ENCODE assay signal across 8 mouse cellular contexts in the genomic region with DNA sequence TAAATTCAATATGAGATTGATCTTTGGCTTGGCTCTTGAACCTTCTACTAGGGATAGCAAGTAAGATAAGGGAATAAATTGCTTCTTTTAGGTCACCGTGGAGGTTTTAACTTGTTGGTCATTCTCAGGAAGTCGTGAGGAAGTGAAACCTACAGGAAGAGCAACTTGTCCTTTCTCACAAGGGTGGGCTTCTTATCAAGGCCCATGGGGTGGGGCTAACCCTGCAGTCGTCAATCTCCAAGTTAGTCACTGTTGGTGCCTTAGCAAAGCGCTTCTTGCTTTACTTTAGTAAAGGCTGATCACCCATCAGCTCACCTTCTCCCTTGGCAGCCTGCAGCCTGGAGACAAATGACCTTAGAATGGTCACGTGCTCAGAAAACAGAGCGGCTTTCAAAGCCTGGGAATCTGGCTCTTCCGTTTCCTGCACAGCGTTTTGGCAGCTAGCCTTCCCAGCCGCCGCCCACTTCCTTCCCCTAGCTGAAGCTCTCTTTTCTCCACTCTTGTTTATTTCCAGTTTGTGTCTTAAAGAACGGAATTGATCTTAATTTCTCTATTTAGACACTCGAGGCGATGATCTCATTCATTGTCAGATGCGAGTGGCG.
A peak's percentile ranks its signal among the peaks of the same experiment; 100 is the strongest.
DNase-seq lines count a peak whose midpoint lies in the region; ATAC-seq lines count a peak whose summit lies in the region.

No protein-coding gene starts in this region.

- H3K36me3 ChIP-seq in heart, embryonic 15.5 days: peaks cover 4% of the 10 kb centered on the region; the same call in 1 of the 2 replicates
- H3K36me3 ChIP-seq in liver, embryonic 12.5 days: peaks cover 44% of the 10 kb centered on the region

- no peaks in the 10 kb centered on the region for H3K27me3 ChIP-seq in heart, embryonic 15.5 days
- H3K27me3 ChIP-seq in liver, embryonic 12.5 days (replicated peaks): no peaks in the 10 kb centered on the region

- peak overlapping the region; percentile 29; the same call in 1 of the 2 replicates for H3K4me2 ChIP-seq in heart, embryonic 15.5 days
- H3K4me2 ChIP-seq in liver, embryonic 12.5 days: 0 out of 2 replicates have a peak overlapping the region, but pooled peaks have one; percentile 22

- no peak overlapping the region for H3K9ac ChIP-seq in heart, embryonic 15.5 days
- no peak overlapping the region for H3K9ac ChIP-seq in liver, embryonic 12.5 days

- ATAC-seq in heart, embryonic 15.5 days (replicated peaks; ENCODE audit: insufficient number of reproducible peaks, insufficient read depth, low FRiP score, low read depth): peak; percentile 75
- no peak for ATAC-seq in liver, embryonic 12.5 days

- 42% methylated on average over 15 of the region's 15 CpGs for WGBS in heart, embryonic 15.5 days
- WGBS in liver, embryonic 12.5 days (ENCODE audit: insufficient replicate concordance): 35% methylated on average over 15 of the region's 15 CpGs

- peak; percentile 32 for DNase-seq in spleen, postnatal 36 days (ENCODE audit: low spot score in 2 of 2)
- no peak for DNase-seq in spleen, postnatal 14 days (ENCODE audit: low spot score in 2 of 2)
- peak; percentile 44 for DNase-seq in fibroblast of lung, adult 2 months (ENCODE audit: low read depth)
- peak; percentile 83 to 87 for DNase-seq in kidney, postnatal 25 days
- peak; percentile 69 for DNase-seq in right cerebral cortex, adult 18-20 months
- no peak for DNase-seq in natural killer cell, adult 2 months (ENCODE audit: low spot score in 2 of 2)

- H3K27ac ChIP-seq in heart, embryonic 15.5 days: peak overlapping the region; percentile 85
- H3K27ac ChIP-seq in liver, embryonic 12.5 days: 0 out of 2 replicates have a peak overlapping the region, but pooled peaks have one; percentile 30

- H3K4me1 ChIP-seq in heart, embryonic 15.5 days (replicated peaks): peaks cover 22% of the 10 kb centered on the region
- peaks cover 22% of the 10 kb centered on the region for H3K4me1 ChIP-seq in liver, embryonic 12.5 days

- no peaks in the 10 kb centered on the region for H3K9me3 ChIP-seq in heart, embryonic 15.5 days (replicated peaks)
- no peaks in the 10 kb centered on the region for H3K9me3 ChIP-seq in liver, embryonic 12.5 days (replicated peaks)

- 0 out of 2 replicates have a peak overlapping the region, but pooled peaks have one; percentile 5 for H3K4me3 ChIP-seq in heart, embryonic 15.5 days
- H3K4me3 ChIP-seq in liver, embryonic 12.5 days: no peak overlapping the region

Comparison
In these comparisons a context has a peak if more than half of its experiments do, and no peak if none do; other contexts are left out.
1. DNase-seq: peak in spleen, postnatal 36 days (2 of 2), fibroblast of lung, adult 2 months (single experiment), kidney, postnatal 25 days (2 of 2) and right cerebral cortex, adult 18-20 months (single experiment); none in spleen, postnatal 14 days (0 of 2) and natural killer cell, adult 2 months (0 of 2).